Mouse (Mus musculus): ENCODE data around the gene Zfpm1.

Gene Zfpm1

GRCm38 (mm10) chr8:122322126-122322525, 40.2 kb downstream of the Zfpm1 start:
- in situ Hi-C loops (cut with MseI, MboI), result loop anchor here in 1 of 2 experiments (5.0 kb wide), 1 partner anchor 40 kb away; the partner anchor contains the start of gene Zfpm1

DNA sequence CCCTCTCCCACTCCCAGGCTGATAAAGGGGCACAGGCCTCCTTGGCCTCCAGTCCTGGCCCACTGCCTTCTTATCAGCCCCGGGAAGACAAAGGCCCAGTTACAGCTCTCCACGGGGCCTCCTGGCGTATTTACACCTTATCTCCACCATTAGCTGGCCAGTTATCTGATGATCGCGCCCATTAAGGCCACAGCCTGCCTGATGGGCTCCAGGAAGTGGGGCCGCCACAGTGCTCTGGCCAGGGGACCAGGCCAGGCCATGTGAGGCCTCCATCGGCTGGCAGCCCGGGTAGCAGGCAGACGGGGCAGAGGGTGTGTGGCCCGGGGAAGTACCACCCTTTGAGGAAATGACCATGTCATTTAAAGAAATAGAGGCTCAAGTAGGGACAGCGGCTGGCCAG, 40.9 kb downstream of the Zfpm1 start:
- in situ Hi-C loops (cut with MseI, MboI), result loop anchor here in 1 of 2 experiments (5.0 kb wide), 1 partner anchor 40 kb away; the partner anchor contains the start of gene Zfpm1

GRCm38 (mm10) chr8:122323951-122324402, 42.0 kb downstream of the Zfpm1 start:
- in situ Hi-C loops (cut with MseI, MboI), result loop anchor here in 1 of 2 experiments (5.0 kb wide), 1 partner anchor 42 kb away; the partner anchor contains the start of gene Zfpm1

GRCm38 (mm10) chr8:122325196-122325595, 43.3 kb downstream of the Zfpm1 start:
- in situ Hi-C loops (cut with MseI, MboI), result no loop called here

GRCm38 (mm10) chr8:122326114-122326542, 44.2 kb downstream of the Zfpm1 start:
- in situ Hi-C loops (cut with MseI, MboI), result no loop called here

DNA sequence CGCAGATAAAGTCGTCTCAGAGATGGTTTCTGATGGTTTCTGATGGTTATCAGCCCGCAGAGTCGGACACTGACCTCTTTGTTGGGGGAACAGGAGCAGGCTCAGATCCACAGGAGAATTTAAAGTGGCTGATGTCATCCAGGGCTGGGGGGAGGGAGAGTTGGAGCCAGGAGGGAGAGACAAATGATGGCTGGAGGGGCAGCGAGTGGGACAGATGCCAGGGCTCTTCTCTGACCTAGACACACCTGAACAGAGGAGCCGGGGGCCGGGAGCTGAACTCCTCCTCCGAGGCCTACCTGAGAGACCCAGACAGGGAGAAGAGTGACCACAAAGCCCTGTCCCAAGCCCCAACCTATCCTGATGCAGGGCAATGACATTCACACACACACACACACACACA, 47.1 kb downstream of the Zfpm1 start:
- in situ Hi-C loops (cut with MseI, MboI), result no loop called here

DNA sequence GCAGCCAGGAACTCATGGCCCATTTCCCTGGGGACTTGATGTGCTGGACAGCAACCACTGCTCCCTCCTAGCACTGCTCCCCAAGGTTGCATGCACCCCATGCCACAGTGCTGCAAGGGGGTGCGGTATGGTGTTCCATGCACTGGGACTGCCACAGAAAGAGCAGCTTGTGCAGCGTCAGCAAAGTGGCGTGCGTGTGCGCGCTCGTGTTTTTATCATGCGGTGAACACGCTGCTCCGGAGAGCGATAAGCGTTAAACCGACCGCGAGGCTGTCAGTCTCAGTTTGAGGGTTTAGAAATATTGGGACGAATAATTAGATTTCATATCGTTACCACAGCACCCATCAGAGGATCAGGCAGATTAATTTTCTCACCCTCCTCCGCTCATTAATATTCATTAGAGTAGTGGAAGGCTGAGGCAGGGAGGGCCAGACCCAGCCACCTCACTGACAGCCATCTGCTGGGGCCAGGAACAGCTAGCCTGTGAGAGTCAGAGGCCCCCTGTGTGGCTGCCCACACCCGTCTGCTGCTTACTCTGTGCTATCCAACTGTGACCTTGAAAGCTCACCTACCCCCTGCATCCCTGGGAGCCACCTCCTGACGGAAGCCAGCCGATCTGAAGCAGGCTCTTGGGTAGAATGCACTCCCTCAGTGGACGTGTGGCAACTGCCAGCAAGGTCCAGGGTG, 47.8 kb downstream of the Zfpm1 start:
- in situ Hi-C loops (cut with MseI, MboI), result loop anchor here in 1 of 2 experiments (5.0 kb wide), 1 partner anchor 57 kb away; no protein-coding TSS in a partner anchor

DNA sequence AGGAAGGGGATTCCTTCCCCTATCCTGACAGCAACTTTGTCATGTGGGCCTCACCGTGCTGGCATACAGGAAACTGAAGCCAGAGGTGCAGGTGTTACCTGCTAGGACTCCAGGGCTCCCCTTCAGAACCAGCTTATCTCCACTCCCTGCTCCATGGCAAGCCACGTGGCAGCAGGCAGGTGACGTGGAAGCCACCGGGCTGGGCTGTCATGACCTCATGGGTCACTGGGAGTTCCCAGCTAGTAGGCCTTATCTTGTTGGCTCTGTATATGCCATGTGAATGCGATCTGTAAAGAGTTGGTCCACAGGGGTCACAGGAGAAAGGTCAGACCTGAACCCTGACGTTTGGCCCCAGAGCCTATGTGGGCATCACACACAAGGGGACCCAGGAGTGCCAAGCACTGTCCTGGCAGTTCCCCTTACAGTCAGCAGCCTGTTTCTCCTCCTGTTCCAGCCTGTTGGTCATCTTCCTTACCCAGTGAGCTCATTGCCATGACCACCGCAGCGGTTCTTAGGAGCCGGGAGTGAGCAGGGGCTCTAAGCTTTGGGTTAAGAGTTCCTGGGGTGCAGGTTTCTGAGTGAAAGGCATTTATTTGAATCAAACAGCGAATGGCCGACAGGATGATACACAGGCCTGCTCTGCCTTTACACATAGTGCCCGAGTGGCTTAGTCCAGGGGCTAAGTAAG, 48.6 kb downstream of the Zfpm1 start:
- in situ Hi-C loops (cut with MseI, MboI), result loop anchor here in 1 of 2 experiments (5.0 kb wide), 1 partner anchor 58 kb away; no protein-coding TSS in a partner anchor

DNA sequence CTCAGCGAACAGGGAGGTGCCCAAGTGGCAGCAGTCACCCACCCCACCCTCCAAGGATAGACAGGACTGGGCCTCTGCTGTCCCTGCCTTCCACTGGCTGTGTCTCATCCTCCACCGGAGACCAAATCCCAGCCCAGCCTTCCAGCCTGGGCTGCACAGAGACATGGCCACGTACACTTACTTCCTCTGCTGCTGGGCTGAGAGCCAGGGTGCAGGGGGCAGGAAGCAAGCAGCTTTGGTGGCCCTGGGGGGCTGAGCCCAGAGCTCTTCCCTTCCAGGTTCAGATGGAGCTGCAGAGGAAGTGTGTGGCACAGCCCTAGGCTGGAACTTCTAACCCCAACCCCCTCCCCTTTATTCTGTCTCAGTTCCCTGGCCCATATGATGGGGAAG, 49.2 kb downstream of the Zfpm1 start:
- in situ Hi-C loops (cut with MseI, MboI), result loop anchor here in 1 of 2 experiments (5.0 kb wide), 1 partner anchor 59 kb away; no protein-coding TSS in a partner anchor

DNA sequence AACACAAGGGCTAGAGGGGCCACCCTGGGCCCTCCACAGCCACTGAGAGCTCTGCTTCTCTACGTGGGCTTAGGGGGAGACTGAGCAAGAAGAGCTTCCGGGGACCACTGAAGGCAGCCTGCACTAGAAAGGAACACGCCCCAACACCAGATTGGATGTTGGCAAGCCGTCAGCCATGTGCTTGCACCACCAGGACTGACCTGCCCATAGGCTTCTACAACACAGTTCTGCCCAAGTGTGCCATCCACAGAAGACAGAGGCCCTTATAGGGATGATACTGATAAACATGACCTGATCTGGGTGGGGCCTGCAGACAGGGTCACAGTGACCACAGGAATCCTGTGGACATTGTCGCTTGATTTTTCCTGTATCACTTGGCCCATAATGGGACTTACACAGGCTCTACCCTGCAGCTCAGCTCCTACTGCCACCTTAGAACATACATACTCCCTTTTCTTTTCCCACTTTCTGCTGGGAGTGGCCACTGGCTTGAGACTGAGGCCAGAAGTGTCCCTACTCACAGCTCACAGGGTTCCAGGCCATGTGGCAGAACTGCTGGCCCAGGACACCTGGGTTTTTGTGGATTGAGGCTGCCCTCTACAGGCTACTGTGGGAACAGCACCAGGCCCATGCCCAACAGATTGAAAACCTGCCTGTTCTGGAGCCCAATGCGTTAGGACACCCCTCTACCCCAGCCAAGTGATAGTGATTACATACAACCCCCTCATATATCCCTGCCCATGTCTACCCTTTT, 51.0 kb downstream of the Zfpm1 start:
- in situ Hi-C loops (cut with MseI, MboI), result loop anchor here in 1 of 2 experiments (5.0 kb wide), 1 partner anchor 61 kb away; no protein-coding TSS in a partner anchor

DNA sequence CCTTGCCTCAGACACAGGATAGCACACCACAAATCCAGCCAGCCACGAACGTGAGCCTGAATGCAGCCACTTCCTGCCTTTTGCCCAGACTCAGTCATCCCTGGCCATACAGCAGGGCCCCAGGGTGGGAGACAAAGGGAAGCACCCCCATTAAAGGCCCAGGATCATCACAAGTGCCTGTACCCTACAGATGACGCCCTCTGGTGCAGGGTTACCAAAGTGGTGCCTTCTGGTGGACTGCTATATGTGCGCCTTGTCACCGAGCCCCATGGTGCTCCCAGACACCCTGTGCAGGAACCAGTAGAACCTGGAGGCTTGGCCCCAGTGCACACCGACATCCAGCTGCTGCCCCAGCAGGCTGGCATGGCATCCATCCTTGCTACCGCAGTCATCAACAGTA, 51.6 kb downstream of the Zfpm1 start:
- in situ Hi-C loops (cut with MseI, MboI), result loop anchor here in 1 of 2 experiments (5.0 kb wide), 1 partner anchor 61 kb away; no protein-coding TSS in a partner anchor

GRCm38 (mm10) chr8:122334791-122335490, 53.0 kb downstream of the Zfpm1 start:
- in situ Hi-C loops (cut with MseI, MboI), result loop anchor here in 1 of 2 experiments (5.0 kb wide), 1 partner anchor 63 kb away; no protein-coding TSS in a partner anchor

DNA sequence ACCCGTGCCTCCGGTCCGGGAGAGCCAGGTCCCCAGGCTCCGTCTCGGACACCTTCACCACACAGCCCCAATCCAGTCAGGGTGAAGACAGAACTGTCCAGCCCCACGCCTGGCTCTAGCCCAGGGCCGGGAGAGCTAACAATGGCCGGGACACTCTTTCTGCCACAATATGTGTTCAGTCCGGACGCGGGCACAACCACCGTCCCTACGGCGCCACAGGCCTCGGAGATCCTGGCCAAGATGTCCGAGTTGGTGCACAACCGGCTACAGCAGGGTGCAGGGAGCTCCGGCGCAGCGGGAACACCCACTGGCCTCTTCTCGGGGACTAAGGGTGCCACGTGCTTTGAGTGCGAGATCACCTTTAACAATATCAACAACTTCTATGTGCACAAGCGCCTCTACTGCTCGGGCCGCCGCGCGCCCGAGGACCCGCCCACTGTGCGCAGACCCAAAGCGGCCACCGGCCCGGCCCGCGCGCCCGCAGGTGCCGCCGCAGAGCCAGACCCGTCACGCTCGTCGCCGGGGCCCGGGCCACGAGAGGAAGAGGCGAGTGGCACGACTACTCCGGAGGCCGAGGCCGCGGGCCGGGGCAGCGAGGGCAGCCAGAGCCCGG, 53.8 kb downstream of the Zfpm1 start:
- in situ Hi-C loops (cut with MseI, MboI), result no loop called here

DNA sequence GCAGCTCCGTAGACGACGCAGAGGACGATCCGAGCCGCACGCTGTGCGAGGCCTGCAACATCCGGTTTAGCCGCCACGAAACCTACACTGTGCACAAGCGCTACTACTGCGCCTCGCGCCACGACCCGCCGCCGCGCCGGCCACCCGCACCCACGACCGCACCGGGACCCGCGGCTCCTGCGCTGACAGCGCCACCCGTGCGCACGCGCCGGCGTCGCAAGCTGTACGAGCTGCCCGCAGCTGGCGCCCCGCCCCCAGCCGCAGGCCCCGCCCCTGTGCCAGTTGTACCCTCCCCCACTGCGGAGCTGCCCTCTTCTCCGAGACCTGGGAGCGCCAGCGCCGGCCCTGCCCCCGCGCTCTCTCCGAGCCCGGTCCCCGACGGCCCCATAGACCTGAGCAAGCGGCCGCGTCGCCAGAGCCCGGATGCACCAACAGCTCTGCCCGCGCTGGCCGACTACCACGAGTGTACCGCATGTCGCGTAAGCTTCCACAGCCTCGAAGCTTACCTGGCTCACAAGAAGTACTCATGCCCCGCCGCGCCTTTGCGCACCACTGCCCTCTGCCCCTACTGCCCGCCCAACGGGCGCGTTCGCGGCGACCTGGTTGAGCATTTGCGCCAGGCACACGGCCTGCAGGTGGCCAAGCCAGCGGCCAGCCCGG, 54.4 kb downstream of the Zfpm1 start:
- in situ Hi-C loops (cut with MseI, MboI), result no loop called here

GRCm38 (mm10) chr8:122338852-122339251, 56.9 kb downstream of the Zfpm1 start:
- in situ Hi-C loops (cut with MseI, MboI), result no loop called here

DNA sequence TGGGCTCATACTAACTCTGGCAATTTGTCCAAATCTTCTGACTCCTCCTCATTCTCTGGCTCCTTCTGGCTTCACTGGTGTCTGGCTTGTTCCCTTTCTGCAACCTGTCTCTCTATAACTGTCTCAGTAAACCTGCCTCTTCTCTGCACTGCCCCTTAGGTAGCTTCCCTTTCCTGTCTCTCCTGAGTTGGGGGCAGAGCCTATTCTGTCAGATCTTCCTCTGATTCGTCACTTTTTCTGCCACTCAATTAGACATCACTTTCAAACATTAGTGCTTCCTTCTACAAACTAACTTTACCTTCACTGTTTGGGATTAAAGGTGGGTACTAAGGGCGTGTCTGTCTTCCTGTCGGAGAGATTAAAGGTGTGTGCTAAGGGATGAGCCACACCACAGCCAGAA, 58.8 kb downstream of the Zfpm1 start:
- in situ Hi-C loops (cut with MseI, MboI), result no loop called here

DNA sequence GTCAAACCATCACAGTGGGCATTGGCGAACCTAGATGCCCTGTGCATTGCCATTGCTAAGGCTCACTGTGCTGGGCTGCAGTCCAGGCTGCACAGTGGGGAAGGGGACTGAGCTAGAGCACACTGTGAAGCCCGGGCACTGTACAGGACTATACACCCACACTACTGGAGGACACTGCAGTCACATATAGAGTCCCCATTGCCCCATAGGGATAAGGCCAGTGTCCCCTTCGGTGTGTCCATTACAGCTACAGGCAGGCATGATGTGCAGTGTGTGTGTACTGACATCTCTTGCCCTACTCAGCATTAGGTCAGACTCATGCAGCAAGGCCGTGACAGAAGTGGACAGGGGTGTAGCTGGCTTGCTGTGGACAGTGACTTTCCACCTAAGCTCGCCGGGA, 59.8 kb downstream of the Zfpm1 start:
- in situ Hi-C loops (cut with MseI, MboI), result no loop called here

DNA sequence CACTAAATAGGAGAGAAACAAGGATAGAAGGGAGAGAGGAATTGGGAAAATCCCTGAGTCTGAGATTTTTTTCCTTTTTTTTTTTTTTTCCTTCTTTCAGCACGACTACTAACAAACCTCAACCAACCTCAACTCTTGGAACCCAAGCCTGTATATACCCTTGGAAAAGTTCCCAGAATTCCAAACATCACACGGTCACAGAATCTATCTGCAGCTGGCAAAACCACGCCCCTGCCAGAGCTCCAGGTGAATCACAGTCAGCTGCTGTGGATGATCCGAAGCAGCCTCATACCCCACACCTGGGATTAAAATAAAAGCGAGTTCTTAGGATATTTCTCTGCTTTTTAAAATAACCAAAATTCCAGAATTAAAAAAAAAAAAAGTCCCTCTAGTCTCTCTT, 60.4 kb downstream of the Zfpm1 start:
- in situ Hi-C loops (cut with MseI, MboI), result no loop called here

DNA sequence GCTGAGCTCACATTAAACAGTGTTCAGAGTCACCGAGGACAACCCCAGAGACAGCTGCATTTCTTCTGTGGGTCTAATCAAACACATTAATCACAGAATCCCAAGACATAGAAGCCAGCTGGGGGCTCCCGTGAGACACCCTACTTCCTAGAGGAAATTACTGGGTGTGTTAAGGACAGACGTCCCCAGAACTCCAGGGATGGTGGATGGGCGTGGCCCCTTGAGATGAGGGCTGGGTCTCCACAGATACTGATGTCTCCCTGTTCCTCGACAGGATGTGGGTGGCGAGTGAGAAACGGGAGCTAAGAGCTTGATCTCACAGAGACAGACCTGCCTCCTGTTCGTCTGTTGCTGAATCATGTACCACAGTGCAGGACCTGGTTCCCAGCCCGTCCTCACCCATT, 60.9 kb downstream of the Zfpm1 start:
- in situ Hi-C loops (cut with MseI, MboI), result no loop called here

DNA sequence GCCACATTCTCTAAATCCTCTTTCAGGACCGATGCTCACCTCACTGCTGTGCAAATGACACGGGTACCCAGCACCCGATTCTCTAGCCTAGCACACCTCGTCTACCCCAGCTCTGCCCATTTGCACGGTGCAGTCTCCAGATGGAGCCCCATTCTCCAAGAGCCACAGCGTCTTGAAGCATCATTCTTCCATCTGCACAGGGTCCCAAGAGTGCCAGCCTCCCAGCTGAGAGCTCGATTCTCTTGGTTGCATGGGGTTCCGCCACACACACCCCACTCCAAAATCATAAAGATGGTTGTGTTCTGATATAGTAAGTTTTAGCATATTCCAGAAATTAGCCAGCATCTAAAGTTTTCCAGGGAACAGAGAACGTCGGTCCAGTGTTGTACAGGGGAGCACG, 61.4 kb downstream of the Zfpm1 start:
- in situ Hi-C loops (cut with MseI, MboI), result no loop called here
